Mouse (Mus musculus): ENCODE results near the gene Peak1.

DNA sequence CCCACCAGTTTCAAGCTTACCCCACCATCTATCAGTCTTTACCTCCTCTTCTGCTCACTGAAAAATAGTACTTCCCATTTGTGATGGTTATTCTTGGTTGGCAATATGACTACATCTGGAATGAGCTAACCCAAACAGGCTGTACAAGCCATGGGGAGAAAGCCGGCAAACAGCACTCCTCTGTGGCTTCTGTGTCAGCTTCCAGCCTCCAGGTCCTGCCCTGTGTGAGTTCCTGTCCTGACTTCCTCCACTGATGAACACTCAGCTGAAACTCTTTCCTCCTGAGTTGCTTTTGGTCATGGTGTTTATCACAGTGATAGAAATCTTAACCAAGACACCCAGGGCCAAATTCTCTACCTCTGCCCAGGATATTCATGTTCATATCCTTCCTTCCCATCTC lies 5.2 kb downstream of the Peak1 start:
- no peak for TF ChIP-seq CTCF (IDR thresholded peaks at IDR 0.05; ENCODE audit: low read depth)
- no peak for TF ChIP-seq EP300 (IDR thresholded peaks at IDR 0.05; ENCODE audit: low read depth)

All from liver, postnatal 0 days (tissue).